Comparison of ENCODE assay signal across 23 mouse cellular contexts in the genomic region with DNA sequence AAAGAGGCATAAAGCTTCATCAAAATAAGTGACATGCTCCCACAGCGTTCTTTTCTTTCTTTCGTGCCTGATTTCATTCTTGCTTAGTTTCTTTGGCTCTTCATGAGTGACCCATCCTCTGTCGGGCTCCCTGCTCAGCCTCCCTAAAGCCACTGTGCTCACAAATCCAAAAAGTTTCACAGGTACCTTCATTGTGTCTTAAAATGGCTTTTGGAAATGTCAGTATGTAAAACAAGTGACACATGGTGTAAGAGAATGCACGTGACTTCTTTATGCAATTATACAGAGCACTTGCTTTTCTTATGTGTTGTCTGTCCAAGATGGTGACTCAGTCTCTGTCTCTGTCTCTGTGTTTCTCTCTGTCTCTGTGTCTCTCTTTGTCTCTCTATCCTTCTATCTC. TPM values are rescaled to one million over a fixed set of nuclear protein-coding genes. Genes with fewer than 3 reads are reported as not detected.
DNase-seq lines count a peak whose midpoint lies in the region; ATAC-seq and TF ChIP-seq lines count a peak whose summit lies in the region.
"Had no signal": no experiment of that assay in that cellular context is flagged by ENCODE, and none has a peak within 500 bp of the region (broad histone marks: within the 10 kb centered on the region; RNA-seq: fewer than 3 reads in every experiment).

No protein-coding gene starts in this region.

- H3K27me3 ChIP-seq in midbrain, embryonic 14.5 days (ENCODE audit: control insufficient read depth, insufficient read depth, low read length): no peaks in the 10 kb centered on the region
- H3K27me3 ChIP-seq in midbrain, embryonic 10.5 days (ENCODE audit: low read depth, poor library complexity, severe bottlenecking): peaks cover 34% of the 10 kb centered on the region
- H3K27me3 ChIP-seq in forebrain, postnatal 0 days (ENCODE audit: insufficient read depth, low read length): no peaks in the 10 kb centered on the region
- H3K27me3 ChIP-seq in midbrain, postnatal 0 days (ENCODE audit: insufficient read depth, low read length): no peaks in the 10 kb centered on the region

- H3K9ac ChIP-seq in midbrain, embryonic 14.5 days (replicated peaks; ENCODE audit: low read length): no peak overlapping the region
- H3K9ac ChIP-seq in forebrain, postnatal 0 days: peak overlapping the region; percentile 81
- peak overlapping the region; percentile 70; the same call in 1 of the 2 replicates for H3K9ac ChIP-seq in midbrain, postnatal 0 days (replicated peaks; ENCODE audit: low read length, poor library complexity, severe bottlenecking)
- H3K9ac ChIP-seq: heart, embryonic 13.5 days had no signal

- H3K4me1 ChIP-seq in midbrain, embryonic 14.5 days (ENCODE audit: control insufficient read depth, insufficient read depth, low read length): 0 out of 2 replicates have a peak, but pooled peaks cover 2% of the 10 kb centered on the region
- H3K4me1 ChIP-seq in midbrain, embryonic 10.5 days: peaks cover 6% of the 10 kb centered on the region
- no peaks in the 10 kb centered on the region for H3K4me1 ChIP-seq in forebrain, postnatal 0 days (ENCODE audit: insufficient read depth)
- H3K4me1 ChIP-seq in midbrain, postnatal 0 days (ENCODE audit: insufficient read depth, low read length): no peaks in the 10 kb centered on the region
- H3K4me1 ChIP-seq: midbrain, embryonic 12.5 days had no signal

- peak overlapping the region; percentile 62 for H3K4me3 ChIP-seq in midbrain, embryonic 14.5 days (replicated peaks; ENCODE audit: low read depth, low read length)
- no peak overlapping the region for H3K4me3 ChIP-seq in midbrain, embryonic 10.5 days
- H3K4me3 ChIP-seq in forebrain, postnatal 0 days (ENCODE audit: low read depth, low read length): peak overlapping the region; percentile 69
- H3K4me3 ChIP-seq in midbrain, postnatal 0 days (ENCODE audit: low read depth, low read length): peak overlapping the region; percentile 61
- H3K4me3 ChIP-seq: erythroblast, embryonic 14.5 days; gastrocnemius, adult 2 months had no signal

- peak overlapping the region; percentile 71 for H3K4me2 ChIP-seq in midbrain, embryonic 14.5 days (ENCODE audit: low read length)
- H3K4me2 ChIP-seq in forebrain, postnatal 0 days (ENCODE audit: low read depth): peak overlapping the region; percentile 72
- peak overlapping the region; percentile 66 for H3K4me2 ChIP-seq in midbrain, postnatal 0 days (ENCODE audit: low read depth, low read length, poor library complexity, severe bottlenecking)

- no peak overlapping the region for H3K27ac ChIP-seq in midbrain, embryonic 14.5 days (replicated peaks; ENCODE audit: low read depth, low read length)
- no peak overlapping the region for H3K27ac ChIP-seq in midbrain, embryonic 10.5 days (replicated peaks)
- H3K27ac ChIP-seq in forebrain, postnatal 0 days (ENCODE audit: low read depth, low read length): peak overlapping the region; percentile 95
- H3K27ac ChIP-seq in midbrain, postnatal 0 days (ENCODE audit: low read depth, low read length): no peak overlapping the region
- H3K27ac ChIP-seq: gastrocnemius, adult 2 months; heart, embryonic 13.5 days; limb, embryonic 10.5 days had no signal

- 54% methylated on average over 4 of the region's 4 CpGs for WGBS in midbrain, embryonic 14.5 days
- 67% methylated on average over 4 of the region's 4 CpGs for WGBS in midbrain, embryonic 10.5 days
- WGBS in forebrain, postnatal 0 days: 36% methylated on average over 4 of the region's 4 CpGs
- WGBS in midbrain, postnatal 0 days: 56% methylated on average over 4 of the region's 4 CpGs

- H3K9me3 ChIP-seq in midbrain, embryonic 14.5 days (ENCODE audit: control insufficient read depth, low read length): no peaks in the 10 kb centered on the region
- no peaks in the 10 kb centered on the region for H3K9me3 ChIP-seq in midbrain, embryonic 10.5 days (replicated peaks)
- no peaks in the 10 kb centered on the region for H3K9me3 ChIP-seq in forebrain, postnatal 0 days (ENCODE audit: low read length)
- H3K9me3 ChIP-seq in midbrain, postnatal 0 days (ENCODE audit: low read length): no peaks in the 10 kb centered on the region
- H3K9me3 ChIP-seq: heart, embryonic 13.5 days; limb, embryonic 10.5 days; midbrain, embryonic 12.5 days had no signal

- DNase-seq in frontal cortex, postnatal 36 days (ENCODE audit: low spot score in 2 of 2): peak; percentile 3 to 20
- no peak for DNase-seq in frontal cortex, postnatal 25 days (ENCODE audit: low spot score in 2 of 2)
- DNase-seq in midbrain, embryonic 14.5 days: peak; percentile 8
- no peak for DNase-seq in midbrain, embryonic 10.5 days (ENCODE audit: low spot score)
- DNase-seq in forebrain, postnatal 0 days: peak; percentile 50
- no peak for DNase-seq in midbrain, postnatal 0 days (ENCODE audit: low spot score)
- no peak for DNase-seq in kidney, postnatal 4 days
- no peak for DNase-seq in kidney, postnatal 14 days
- DNase-seq: adrenal gland, adult 8-10 months; B cell, adult 2 months; cerebellum, adult 11-12 months; cerebellum, postnatal 36 days; gastrocnemius, adult 2 months; heart, adult 11 months; kidney, adult 18-20 months; kidney, postnatal 10 days; lung, adult 2 months; lung, postnatal 4 days had no signal

- TF ChIP-seq CTCF in forebrain, postnatal 0 days (IDR thresholded peaks at IDR 0.05; ENCODE audit: low read depth): no peak
- TF ChIP-seq CTCF in midbrain, postnatal 0 days (IDR thresholded peaks at IDR 0.05): no peak

- H3K36me3 ChIP-seq in midbrain, embryonic 14.5 days (ENCODE audit: control insufficient read depth, insufficient read depth, low read length): no peaks in the 10 kb centered on the region
- no peaks in the 10 kb centered on the region for H3K36me3 ChIP-seq in midbrain, embryonic 10.5 days
- no peaks in the 10 kb centered on the region for H3K36me3 ChIP-seq in forebrain, postnatal 0 days (ENCODE audit: insufficient read depth)
- H3K36me3 ChIP-seq in midbrain, postnatal 0 days (ENCODE audit: insufficient read depth, low read length): no peaks in the 10 kb centered on the region
- H3K36me3 ChIP-seq: heart, embryonic 13.5 days; limb, embryonic 10.5 days; midbrain, embryonic 12.5 days had no signal

- no peak for ATAC-seq in midbrain, embryonic 14.5 days (ENCODE audit: low FRiP score, low TSS enrichment)
- ATAC-seq in forebrain, postnatal 0 days: no peak
- ATAC-seq in midbrain, postnatal 0 days (ENCODE audit: low FRiP score): no peak

RNA-seq across cellular contexts. Expression of a gene that starts 1.2 kb away (rescaled TPM):
- 76.0 and 81.0 TPM in 2 replicates for polyA plus RNA-seq in midbrain, embryonic 14.5 days (2014; fragmentation: Nextera tagmentation; extraction: Ambion mirVana)
- 9.6 and 12.6 TPM in 2 replicates for polyA plus RNA-seq in midbrain, embryonic 10.5 days (2016; fragmentation: Nextera tagmentation; extraction: Ambion mirVana)
- 120 and 132 TPM in 2 replicates for total RNA-seq in forebrain, postnatal 0 days (2014; rRNA removed)
- 42.7 and 58.3 TPM in 2 replicates for polyA plus RNA-seq in forebrain, postnatal 0 days (2015; fragmentation: Nextera tagmentation; extraction: Ambion mirVana)
- 102 and 116 TPM in 2 replicates for total RNA-seq in midbrain, postnatal 0 days (2014; rRNA removed)
- 52.2 and 66.1 TPM in 2 replicates for polyA plus RNA-seq in midbrain, postnatal 0 days (2015; fragmentation: Nextera tagmentation; extraction: Ambion mirVana)
- total RNA-seq: hematopoietic stem cell, adult 5-6 weeks had no signal
- polyA plus RNA-seq: erythroblast, embryonic 14.5 days had no signal

Comparison
In these comparisons a context has a peak if more than half of its experiments do, and no peak if none do; other contexts are left out.
1. DNase-seq: peak in frontal cortex, postnatal 36 days (2 of 2), midbrain, embryonic 14.5 days (single experiment) and forebrain, postnatal 0 days (single experiment); none in frontal cortex, postnatal 25 days (0 of 2), midbrain, embryonic 10.5 days (single experiment), midbrain, postnatal 0 days (single experiment), kidney, postnatal 4 days (0 of 2) and kidney, postnatal 14 days (single experiment).
2. Peak in every context shown above with its lines, with median percentiles within 50 percentile points of each other: H3K4me2 ChIP-seq.